Mouse (Mus musculus) heart, adult 2 months (tissue): ENCODE results near the gene Mxd3.

Experiments used
- CTCF ChIP-seq: fragments of 200-600 bp; IDR thresholded peaks from 2 replicates; pipeline ENCODE4 v1.8.1; 2022; ENCODE audit warnings: antibody characterized with exemption, mild to moderate bottlenecking, moderate library complexity
- POLR2A ChIP-seq: fragments of 200-500 bp; IDR thresholded peaks from 2 replicates; pipeline ENCODE4 v1.6.1; 2011; ENCODE audit warnings: mild to moderate bottlenecking, low read depth, low read length, control low read depth; ENCODE audit not compliant: insufficient read depth

- no peak for TF ChIP-seq POLR2A
- no peak for TF ChIP-seq CTCF
Measured at GRCm38 (mm10) chr13:55313051-55313450, 16.6 kb downstream of the Mxd3 start.
